Mouse (Mus musculus) adrenal gland, adult 2 months (tissue): Measurements from ENCODE around the gene Zbed5. TPM values are rescaled to one million over a fixed set of nuclear protein-coding genes. Genes with fewer than 3 reads are reported as not detected.
"Not testable (repeated sequence)": the region's sequence is repeated elsewhere in the genome, so short reads cannot be mapped to it uniquely, and the experiment has no call there.

Experiments
- DNase-seq: peaks from one replicate; pipeline ENCODE4 v3.0.0; 2021
- polyA plus RNA-seq: library from polyadenylated mRNA; depleted of rRNA; stranded (reverse); fragments of >200 nt; gene quantifications from 2 replicates; pipeline ENCODE4 v1.2.3, GENCODE M21; 2012
- total RNA-seq, 2 experiments: library from RNA; stranded (reverse); gene quantifications; 2 replicates each; pipeline ENCODE4 v1.2.3; 2021

Gene Zbed5
- total and polyA plus RNA-seq, 3 experiments = 1.1 to 2.3 (median 2.1) TPM

DNA sequence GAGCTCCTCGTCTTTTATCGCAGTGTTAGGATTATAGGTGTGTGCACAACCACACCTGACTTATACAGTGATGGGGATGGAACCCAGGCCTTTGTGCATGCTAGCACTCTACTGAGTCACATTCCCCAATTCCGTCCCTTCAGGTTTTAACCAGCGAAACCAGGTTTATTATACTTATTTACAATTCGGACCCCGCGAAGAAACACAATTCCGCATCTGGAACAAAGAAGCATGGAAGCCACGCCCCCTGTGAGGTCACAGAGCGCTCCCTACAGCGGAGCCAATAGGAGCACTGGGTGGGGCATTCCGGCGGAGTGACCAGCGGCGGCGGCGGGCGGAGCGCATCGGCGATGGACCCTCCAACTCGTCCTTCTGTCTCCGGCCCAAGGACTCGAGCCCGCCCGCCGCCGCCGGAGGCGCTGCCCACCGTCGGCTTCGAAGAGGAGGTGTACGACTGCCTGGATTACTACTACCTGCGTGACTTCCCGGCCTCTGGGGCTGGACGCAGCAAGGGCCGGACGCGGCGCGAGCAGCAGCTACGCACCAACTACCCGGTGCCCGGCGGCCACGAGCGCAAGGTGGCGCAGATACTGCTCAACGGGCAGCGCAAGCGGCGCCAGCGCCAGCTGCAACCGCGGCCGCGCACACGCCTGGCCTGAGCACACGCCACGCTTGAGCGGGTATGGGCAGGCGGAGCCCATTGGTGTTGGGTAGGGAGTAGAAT lies 12.9 kb downstream of the Zbed5 start, which contains the start of gene Nupr1l:
TSS of gene Nupr1l (plus strand) at position 299 of the 724 bp plus-strand sequence.
- DNase-seq = peak; percentile 94

DNA sequence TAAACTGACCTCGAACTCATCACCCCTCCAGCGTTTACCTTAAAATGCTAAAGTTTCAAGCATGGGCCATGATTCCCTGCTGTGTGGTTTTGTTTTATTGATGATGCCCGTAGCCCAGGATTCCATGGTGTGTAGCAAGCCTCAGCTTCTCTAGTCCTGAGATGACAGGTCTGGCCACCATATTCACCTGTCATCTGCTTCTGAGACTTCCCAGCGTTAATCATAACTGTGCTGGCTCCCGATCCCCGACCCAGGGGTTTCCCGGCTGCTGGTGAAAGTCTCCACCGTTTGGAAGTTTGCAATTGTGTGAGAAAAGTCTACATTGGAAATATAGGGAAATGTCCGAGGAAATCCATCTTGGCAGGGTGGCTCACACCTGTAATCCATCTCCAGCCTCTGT lies 13.6 kb downstream of the Zbed5 start:
- no peak for DNase-seq

DNA sequence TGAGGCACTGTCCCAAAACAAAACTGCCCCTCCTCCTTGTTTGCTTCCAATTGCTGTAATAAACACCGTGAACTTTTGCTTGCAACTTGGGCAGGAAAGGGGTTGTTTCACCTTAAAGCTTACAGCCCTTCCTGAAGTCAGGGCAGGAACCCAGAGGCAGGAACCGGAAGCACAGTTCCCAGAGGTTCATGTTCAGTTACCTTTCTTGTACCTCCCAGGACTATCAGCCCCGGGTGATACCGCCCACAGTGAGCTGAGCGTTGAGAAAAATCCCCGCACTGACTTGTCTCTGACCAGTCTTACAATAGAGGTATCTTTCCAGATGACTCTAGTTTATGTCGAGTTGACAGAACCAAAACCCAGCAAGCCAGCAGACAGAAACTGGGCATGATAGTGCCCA lies 14.1 kb downstream of the Zbed5 start:
- no peak for DNase-seq

- peak; percentile 28 for DNase-seq
Measured at GRCm38 (mm10) chr5:129914024-129914423, 18.5 kb downstream of the Zbed5 start.

- not testable (repeated sequence) for DNase-seq
Measured at GRCm38 (mm10) chr5:129915491-129915890, 20.0 kb downstream of the Zbed5 start.

- DNase-seq = no peak
Measured at GRCm38 (mm10) chr5:129918065-129918651, 22.6 kb downstream of the Zbed5 start.

GRCm38 (mm10) chr5:129918752-129919151 lies 23.2 kb downstream of the Zbed5 start:
- peak; percentile 20 for DNase-seq

DNA sequence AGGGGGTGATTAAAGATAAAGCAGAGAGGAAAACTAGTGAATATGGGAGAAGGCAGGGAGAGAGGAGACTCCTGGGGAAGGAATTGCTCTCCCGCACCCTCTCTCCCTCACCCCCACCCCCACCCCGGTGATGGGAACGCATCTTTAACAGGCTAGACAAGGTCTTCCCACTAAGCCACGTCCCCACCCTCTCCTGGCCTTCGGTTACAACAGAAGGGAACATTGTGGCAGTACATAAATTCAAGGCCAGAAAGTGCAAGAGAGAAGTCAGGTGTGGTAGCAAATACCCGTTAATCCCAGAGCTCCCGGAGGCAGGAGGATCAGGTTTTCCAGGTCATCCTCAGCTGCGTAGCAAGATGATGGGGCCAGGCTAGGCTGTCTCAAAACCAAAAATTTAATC lies 23.8 kb downstream of the Zbed5 start:
- peak; percentile 45 for DNase-seq

DNA sequence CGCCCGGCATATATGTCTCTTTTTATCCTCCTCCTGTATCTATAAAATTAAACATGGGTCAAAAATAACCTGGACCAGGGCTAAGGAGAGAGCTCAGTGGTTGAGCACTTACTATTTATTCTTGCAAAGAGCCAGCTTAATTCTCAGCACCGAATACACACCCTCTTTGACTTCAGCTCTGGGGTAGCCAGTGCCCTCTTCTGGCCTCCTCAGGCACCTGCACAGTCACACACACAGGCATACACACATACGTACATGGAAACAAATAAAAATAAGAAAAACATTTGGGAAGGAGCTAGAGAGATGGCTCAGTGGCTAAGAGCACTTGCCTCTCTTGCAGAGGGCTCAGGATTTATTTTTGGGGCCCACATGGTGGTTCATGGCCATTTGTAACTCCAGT lies 26.4 kb downstream of the Zbed5 start:
- no peak for DNase-seq

- DNase-seq = no peak
Measured at GRCm38 (mm10) chr5:129924820-129925452, 29.4 kb downstream of the Zbed5 start.

DNA sequence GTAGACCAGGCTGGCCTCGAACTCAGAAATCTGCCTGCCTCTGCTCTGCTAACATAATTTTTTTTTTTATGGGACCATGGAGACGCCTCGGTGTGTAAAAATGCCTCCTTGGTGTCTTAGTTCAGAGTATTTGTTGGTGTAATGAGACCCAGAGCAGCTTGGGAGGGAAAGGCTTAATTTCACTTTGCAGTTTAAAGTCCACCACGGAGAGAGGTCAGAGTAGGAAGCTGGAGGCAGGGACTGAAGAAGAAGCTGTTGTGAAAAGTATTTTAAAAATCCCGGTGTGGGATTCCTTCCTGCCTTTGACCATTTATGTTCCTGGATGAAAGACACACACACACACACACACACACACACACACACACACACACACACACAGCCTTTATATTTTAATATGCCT lies 30.4 kb downstream of the Zbed5 start:
- DNase-seq = no peak

- DNase-seq = peak; percentile 49
Measured at GRCm38 (mm10) chr5:129929924-129930855, 34.7 kb downstream of the Zbed5 start.

DNA sequence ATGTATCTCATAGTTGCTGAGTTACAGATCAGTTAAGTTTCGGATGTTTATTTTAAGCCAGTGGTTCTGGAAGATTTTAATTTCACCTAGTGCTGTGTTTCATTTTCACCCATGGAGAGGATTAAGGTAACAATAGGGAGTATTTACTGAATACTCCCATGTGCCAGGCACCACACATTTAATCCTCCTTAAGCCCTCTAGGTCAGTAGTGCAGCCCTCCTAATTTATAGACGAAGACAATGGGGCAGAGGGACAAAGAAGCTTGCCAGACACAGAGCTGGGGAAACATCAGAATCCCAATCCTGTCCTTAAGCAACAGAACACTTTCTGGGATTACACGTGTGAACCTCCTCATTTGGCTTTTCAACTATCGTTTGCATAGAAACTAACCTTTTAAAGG lies 41.4 kb downstream of the Zbed5 start:
- no peak for DNase-seq

DNA sequence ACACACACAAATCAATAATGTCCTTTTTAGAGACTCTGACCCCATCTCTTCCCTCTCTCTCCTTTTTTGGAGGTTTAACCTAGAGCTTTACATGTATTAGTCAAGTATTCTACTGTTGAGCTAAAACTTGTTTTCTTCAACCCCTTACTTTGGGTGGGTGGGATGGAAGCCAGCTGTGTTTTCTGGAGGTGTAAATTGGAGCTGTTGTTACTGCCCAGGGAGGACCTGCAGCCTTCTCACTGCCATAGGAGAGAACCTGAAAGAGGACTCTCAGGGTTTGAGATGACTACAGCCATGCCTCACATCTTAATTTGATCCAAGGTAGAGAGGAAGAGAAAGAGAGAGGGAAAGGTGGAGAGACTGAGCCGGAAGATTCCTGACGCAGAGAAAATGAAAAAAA lies 44.8 kb downstream of the Zbed5 start:
- DNase-seq = no peak

- DNase-seq = no peak
Measured at GRCm38 (mm10) chr5:129940736-129941494, 45.4 kb downstream of the Zbed5 start.

DNA sequence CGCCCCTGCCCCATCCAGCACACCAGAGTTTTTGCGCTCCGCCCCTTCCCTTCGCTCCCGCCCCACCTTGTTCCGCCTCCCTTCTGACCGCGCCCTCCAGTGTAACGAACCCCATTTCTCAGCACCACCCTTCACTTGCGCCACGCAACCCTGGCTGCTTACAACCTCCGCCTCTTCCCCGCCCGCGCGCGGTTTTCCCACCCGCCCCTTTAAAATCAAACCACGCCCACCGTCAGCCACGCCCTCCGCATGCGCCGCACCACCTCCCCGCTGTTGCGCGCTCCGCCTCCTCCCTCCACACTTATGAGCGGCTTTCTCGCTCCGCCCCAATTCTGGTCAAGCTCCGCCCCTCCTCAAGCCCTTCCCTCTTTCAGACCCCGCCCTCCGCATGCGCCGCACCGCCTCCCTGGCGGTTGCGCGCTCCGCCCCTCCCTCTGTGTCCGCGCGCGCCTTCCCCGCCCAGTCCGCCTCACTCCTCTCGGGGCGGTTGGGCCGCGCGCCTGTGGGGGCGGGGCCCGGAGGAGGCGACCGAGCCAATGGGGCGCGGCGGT lies 46.0 kb downstream of the Zbed5 start, which contains the start of gene Vkorc1l1:
TSS of gene Vkorc1l1 (plus strand) at position 476 of the 551 bp plus-strand sequence.
- DNase-seq = peak; percentile 99

DNA sequence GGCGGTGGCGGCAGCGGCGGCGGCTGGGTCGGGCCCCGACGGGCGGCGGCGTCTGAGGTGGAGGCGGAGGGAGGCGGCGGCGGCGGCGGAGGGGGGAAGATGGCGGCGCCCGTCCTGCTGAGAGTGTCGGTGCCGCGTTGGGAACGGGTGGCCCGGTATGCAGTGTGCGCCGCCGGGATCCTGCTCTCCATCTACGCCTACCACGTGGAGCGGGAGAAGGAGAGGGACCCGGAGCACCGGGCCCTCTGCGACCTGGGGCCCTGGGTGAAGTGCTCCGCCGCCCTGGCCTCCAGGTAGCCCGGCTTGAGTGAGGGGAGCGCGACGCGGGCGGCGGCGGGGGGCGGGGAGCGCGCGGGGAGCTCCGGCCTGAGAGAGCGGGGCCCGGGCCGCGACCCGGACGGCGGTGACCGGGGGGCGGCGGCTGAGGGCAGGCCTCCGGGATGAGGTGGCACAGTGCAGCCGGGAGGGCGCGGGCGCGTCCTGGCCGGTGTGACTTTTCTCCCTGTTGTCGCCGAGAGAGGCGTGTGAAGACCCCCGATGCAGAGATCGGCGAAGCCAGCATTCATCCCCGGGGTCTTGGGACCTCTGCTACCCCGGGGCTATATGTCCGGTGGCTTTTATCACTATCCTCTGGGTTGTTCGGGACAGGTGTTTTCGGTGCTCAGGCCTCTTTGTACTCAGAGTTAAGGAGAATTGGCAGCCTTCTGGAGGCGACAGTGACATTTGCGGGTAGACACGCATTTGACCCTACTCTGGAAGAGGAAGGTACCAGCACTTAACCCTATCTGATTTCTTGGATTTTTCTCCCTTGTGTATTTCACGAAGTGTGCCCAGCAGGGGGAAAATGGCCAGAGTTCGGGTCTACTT lies 46.8 kb downstream of the Zbed5 start:
- DNase-seq = peak; percentile 70

DNA sequence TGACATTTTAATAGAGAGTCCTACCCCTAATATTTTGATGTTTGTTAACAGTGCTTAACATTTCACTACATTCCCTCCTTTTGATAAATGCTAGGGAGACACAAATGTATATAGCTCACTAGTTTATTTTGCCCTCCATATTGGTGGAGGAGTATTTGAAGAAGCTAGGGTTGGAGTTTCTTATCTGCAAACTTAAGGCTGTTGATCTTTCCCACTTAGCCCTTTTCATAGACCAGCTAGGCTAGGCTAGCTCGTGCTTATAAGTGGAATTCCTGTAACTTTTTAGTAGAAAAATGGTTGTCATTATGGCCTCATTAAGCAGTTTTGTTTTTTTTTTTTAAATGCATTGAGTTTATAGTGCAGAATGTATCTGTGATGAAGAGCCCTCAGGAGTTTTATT lies 47.9 kb downstream of the Zbed5 start:
- DNase-seq = no peak

- no peak for DNase-seq
Measured at GRCm38 (mm10) chr5:129947528-129948033, 52.1 kb downstream of the Zbed5 start.

DNA sequence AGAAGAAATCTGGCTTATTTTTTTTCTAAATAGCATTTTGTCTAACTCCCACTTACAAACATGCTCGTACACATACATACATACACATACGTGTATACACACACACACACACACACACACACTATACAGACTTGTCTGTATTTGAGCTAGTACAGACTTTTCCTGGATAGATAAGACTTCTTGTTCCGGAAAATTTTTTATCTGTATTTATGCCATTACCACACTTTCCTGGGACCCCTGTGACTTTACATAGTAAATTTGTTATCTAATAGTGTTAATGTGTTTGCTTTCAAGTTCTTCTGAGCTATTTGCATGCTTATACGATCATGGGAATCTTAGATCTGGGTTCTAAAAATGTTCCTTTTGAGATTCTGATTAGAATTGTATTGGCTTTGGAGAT lies 56.6 kb downstream of the Zbed5 start:
- no peak for DNase-seq
